Mouse (Mus musculus): Measurements from ENCODE around the gene Abr. TPM values are rescaled to one million over a fixed set of nuclear protein-coding genes. Genes with fewer than 3 reads are reported as not detected.

Gene Abr
- polyA plus RNA-seq, 1 experiment from 2014 or later, result 70.2 TPM

- Histone ChIP-seq H3K4me3 (no peak overlapping the region), H3K4me2 (no peak overlapping the region), H3K36me3 (ENCODE audit: poor library complexity, severe bottlenecking) (no peaks in the 10 kb centered on the region), H3K4me1 (peaks cover 27% of the 10 kb centered on the region), H3K27ac (no peak overlapping the region), H3K9ac (no peak overlapping the region), H3K9me3 (replicated peaks) (no peaks in the 10 kb centered on the region), H3K27me3 (no peaks in the 10 kb centered on the region)
- no peak for ATAC-seq
- WGBS, result 60% methylated on average over 2 of the region's 2 CpGs
These were observed 250.0 kb downstream of the Abr start for GRCm38 (mm10) chr11:76372120-76372519.

GRCm38 (mm10) chr11:76370491-76370890 lies 251.6 kb downstream of the Abr start:
- Histone ChIP-seq H3K4me1 (peaks cover 33% of the 10 kb centered on the region), H3K27ac (no peak overlapping the region), H3K9ac (no peak overlapping the region), H3K27me3 (no peaks in the 10 kb centered on the region), H3K4me3 (no peak overlapping the region), H3K4me2 (no peak overlapping the region), H3K9me3 (replicated peaks) (no peaks in the 10 kb centered on the region), H3K36me3 (ENCODE audit: poor library complexity, severe bottlenecking) (peaks cover 5% of the 10 kb centered on the region; the same call in 1 of the 2 replicates)
- no peak for ATAC-seq

Other genes with a start within 250 kb of the Abr start
- gene Nxn, start 223.2 kb downstream of the Abr start, polyA plus RNA-seq (2015; fragmentation: Nextera tagmentation; extraction: Ambion mirVana), result 23.4 and 29.9 TPM in 2 replicates
- gene Timm22, start 215.4 kb downstream of the Abr start, polyA plus RNA-seq (2015; fragmentation: Nextera tagmentation; extraction: Ambion mirVana), result 102 and 104 TPM in 2 replicates
- gene Bhlha9, start 50.2 kb upstream of the Abr start, polyA plus RNA-seq (2015; fragmentation: Nextera tagmentation; extraction: Ambion mirVana), result 0.14 and 0.19 TPM in 2 replicates
- 0.06 TPM in 1 of 2 replicates, not detected in the other for gene Trarg1, start 57.5 kb upstream of the Abr start, polyA plus RNA-seq (2015; fragmentation: Nextera tagmentation; extraction: Ambion mirVana)
- 22.8 and 23.9 TPM in 2 replicates for gene Gosr1, start 141.3 kb upstream of the Abr start, polyA plus RNA-seq (2015; fragmentation: Nextera tagmentation; extraction: Ambion mirVana)
- gene Cpd, start 224.7 kb upstream of the Abr start, polyA plus RNA-seq (2015; fragmentation: Nextera tagmentation; extraction: Ambion mirVana), result 5.1 and 5.2 TPM in 2 replicates